Mouse (Mus musculus) intestine, embryonic 16.5 days (tissue): Measurements from ENCODE around the gene Ccdc167. TPM values are rescaled to one million over a fixed set of nuclear protein-coding genes. Genes with fewer than 3 reads are reported as not detected.

Experiments
- ATAC-seq: fragments of 200-750 bp; cut with Nextera tagmentation; 2 replicates; pipeline ENCODE4 v1.8.0; 2017; ENCODE audit warnings: moderate TSS enrichment, moderate library complexity
- H3K27ac ChIP-seq: fragments of 300-500 bp; sonication (generic); 2 replicates; pipeline ENCODE4 v1.5.1; 2014; ENCODE audit warnings: mild to moderate bottlenecking, low read length
- H3K27me3 ChIP-seq: fragments of 300-500 bp; sonication (generic); replicated peaks from 2 replicates; pipeline ENCODE4 v1.6.1; 2014; ENCODE audit warnings: low read length, control low read depth, mixed read lengths; ENCODE audit not compliant: control insufficient read depth, insufficient read depth
- H3K36me3 ChIP-seq: fragments of 300-500 bp; sonication (generic); 2 replicates; pipeline ENCODE4 v1.6.1; 2014; ENCODE audit warnings: low read length, control low read depth; ENCODE audit not compliant: control insufficient read depth, insufficient read depth
- H3K4me1 ChIP-seq: fragments of 300-500 bp; sonication (generic); 2 replicates; pipeline ENCODE4 v1.6.1; 2014; ENCODE audit warnings: low read length, control low read depth, mixed read lengths; ENCODE audit not compliant: control insufficient read depth, insufficient read depth
- H3K4me2 ChIP-seq: fragments of 300-500 bp; sonication (generic); 2 replicates; pipeline ENCODE4 v1.6.1; 2014; ENCODE audit warnings: low read depth, low read length, control low read depth
- H3K4me3 ChIP-seq: fragments of 300-500 bp; sonication (generic); 2 replicates; pipeline ENCODE4 v1.5.1; 2014; ENCODE audit warnings: mild to moderate bottlenecking, low read length
- H3K9ac ChIP-seq: fragments of 300-500 bp; sonication (generic); 2 replicates; pipeline ENCODE4 v1.6.1; 2014; ENCODE audit warnings: low read depth, low read length
- H3K9me3 ChIP-seq: fragments of 300-500 bp; sonication (generic); 2 replicates; pipeline ENCODE4 v1.6.1; 2016; ENCODE audit warnings: low read length, control low read depth; ENCODE audit not compliant: control insufficient read depth
- WGBS: fragments of 180-500 bp; shearing (Covaris S2); extraction: QIAGEN DNeasy Blood & Tissue Kit; methylation state at CpG from one replicate; pipeline ENCODE4 v1.1.7; 2014; 5-methylcytosine and 5-hydroxymethylcytosine counted together
- polyA plus RNA-seq: library from polyadenylated mRNA; unstranded; fragments of >200 nt; fragmentation: Nextera tagmentation; extraction: Ambion mirVana; gene quantifications from 2 replicates; pipeline ENCODE4 v1.2.1, GENCODE M21; 2015

The Ccdc167 gene
- polyA plus RNA-seq, 1 experiment from 2014 or later = 10.2 TPM

GRCm38 (mm10) chr17:29662145-29662544 lies 54.7 kb downstream of the Ccdc167 start:
- Histone ChIP-seq H3K4me2 (no peak overlapping the region), H3K9me3 (no peaks in the 10 kb centered on the region), H3K36me3 (0 out of 2 replicates have a peak, but pooled peaks cover 3% of the 10 kb centered on the region), H3K4me3 (no peak overlapping the region), H3K4me1 (peaks cover 4% of the 10 kb centered on the region; the same call in 1 of the 2 replicates), H3K27me3 (no peaks in the 10 kb centered on the region), H3K9ac (no peak overlapping the region), H3K27ac (no peak overlapping the region)
- WGBS = 85% methylated on average over 6 of the region's 6 CpGs
- ATAC-seq = no peak

DNA sequence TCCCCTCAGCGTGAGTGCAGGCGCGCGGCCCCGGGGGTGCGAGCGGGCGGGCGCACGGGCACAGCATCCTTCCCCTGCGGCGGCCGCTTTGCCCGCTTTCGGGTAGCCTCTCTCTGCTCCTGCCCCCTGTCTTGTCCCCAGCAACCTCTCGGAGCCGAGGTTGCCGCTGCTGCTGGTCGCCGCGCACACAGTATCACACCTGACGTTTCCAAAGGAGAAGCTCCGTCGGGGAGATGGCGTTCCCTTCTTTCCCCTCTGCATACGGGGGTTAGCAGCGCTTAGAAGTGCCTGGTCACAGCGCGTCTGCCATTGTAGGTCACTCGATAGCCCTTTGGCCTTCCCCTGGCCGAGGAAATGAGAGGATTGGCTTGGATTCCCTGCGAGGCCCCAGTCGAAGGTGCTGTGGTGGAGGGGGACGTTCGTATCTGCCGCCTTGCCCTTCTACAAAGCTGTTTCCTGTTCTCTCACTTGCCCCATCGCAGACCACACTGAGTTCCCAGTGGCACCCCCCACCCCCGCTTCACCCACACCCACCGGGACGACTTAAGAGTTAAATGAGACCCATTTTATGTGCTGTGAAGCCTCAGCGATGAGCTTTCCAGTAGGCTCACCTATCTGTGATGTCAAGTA lies 56.0 kb downstream of the Ccdc167 start:
- no peak for ATAC-seq
- Histone ChIP-seq H3K4me1 (peaks cover 4% of the 10 kb centered on the region; the same call in 1 of the 2 replicates), H3K4me3 (peak overlapping the region; percentile 98), H3K27me3 (no peaks in the 10 kb centered on the region), H3K9ac (peak overlapping the region; percentile 97), H3K4me2 (peak overlapping the region; percentile 88), H3K9me3 (no peaks in the 10 kb centered on the region), H3K36me3 (0 out of 2 replicates have a peak, but pooled peaks cover 3% of the 10 kb centered on the region), H3K27ac (peak overlapping the region; percentile 94)
- WGBS = under 1% methylated on average over 36 of the region's 41 CpGs

GRCm38 (mm10) chr17:29660076-29660761 lies 56.6 kb downstream of the Ccdc167 start, which contains the start of gene Cmtr1:
Cmtr1 (plus strand) TSS chr17:29660595.
- Histone ChIP-seq H3K9ac (peak within 1 kb of the TSS; percentile 97), H3K4me3 (peak within 1 kb of the TSS; percentile 98), H3K4me2 (peak within 1 kb of the TSS; percentile 88), H3K4me1 (peaks cover 4% of the 10 kb centered on the region; the same call in 1 of the 2 replicates), H3K27ac (peak within 1 kb of the TSS; percentile 94), H3K27me3 (no peaks in the 10 kb centered on the region), H3K36me3 (0 out of 2 replicates have a peak, but pooled peaks cover 3% of the 10 kb centered on the region), H3K9me3 (no peaks in the 10 kb centered on the region)
- under 1% methylated on average over 41 of the region's 41 CpGs for WGBS
- peak; percentile 99 for ATAC-seq

DNA sequence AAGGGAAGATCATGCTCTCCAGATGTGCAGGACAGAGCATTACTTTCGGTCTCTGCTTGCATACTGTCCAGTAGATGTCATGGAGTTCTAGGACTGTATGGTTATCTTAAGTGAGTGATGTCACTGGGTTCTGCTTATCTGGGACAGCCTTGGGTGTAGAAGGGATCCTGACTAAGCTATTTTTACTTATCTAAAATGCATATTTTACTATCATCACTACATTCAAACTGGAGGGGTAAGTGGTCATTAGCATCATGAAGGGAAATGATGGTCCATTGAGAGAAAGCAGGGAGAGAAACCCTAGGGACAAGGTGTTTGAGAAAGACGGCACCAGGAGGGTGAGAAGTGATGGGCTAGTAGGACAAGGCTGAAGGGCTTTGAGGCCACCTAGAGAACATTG lies 58.6 kb downstream of the Ccdc167 start:
- H3K4me3 ChIP-seq = no peak overlapping the region

GRCm38 (mm10) chr17:29642219-29642618 lies 74.6 kb downstream of the Ccdc167 start:
- Histone ChIP-seq H3K4me1 (no peaks in the 10 kb centered on the region), H3K36me3 (peaks cover 13% of the 10 kb centered on the region)
- WGBS = 61% methylated on average over 3 of the region's 3 CpGs

More for the DNA sequence above, 58.6 kb downstream of the Ccdc167 start:
- 79% methylated on average over 2 of the region's 2 CpGs for WGBS
- H3K27me3 ChIP-seq = no peaks in the 10 kb centered on the region
- no peak for ATAC-seq
- no peak overlapping the region for H3K27ac ChIP-seq
- H3K4me2 ChIP-seq = no peak overlapping the region
- no peak overlapping the region for H3K9ac ChIP-seq
- peaks cover 4% of the 10 kb centered on the region; the same call in 1 of the 2 replicates for H3K4me1 ChIP-seq
- no peaks in the 10 kb centered on the region for H3K9me3 ChIP-seq
- H3K36me3 ChIP-seq = 0 out of 2 replicates have a peak, but pooled peaks cover 3% of the 10 kb centered on the region

DNA sequence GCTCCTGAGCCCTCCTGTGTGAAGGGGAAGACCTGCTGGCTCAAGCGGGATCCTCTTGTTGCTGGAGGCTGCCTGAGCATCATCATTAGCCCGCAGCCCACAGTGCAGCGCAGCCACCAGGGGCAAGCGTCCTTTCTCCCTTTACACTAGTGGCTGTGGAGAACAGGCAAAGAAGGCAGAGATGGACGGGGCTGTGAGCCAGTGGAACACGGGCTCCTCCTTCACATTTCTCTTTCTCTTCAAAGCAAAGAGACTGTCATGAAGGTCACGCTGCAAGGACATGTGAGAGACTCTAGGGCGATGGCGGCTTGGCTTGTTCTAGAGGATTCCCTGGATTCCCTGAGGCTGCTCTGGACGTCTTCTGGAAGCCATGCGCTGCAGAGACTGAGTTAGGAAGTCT lies 75.9 kb downstream of the Ccdc167 start:
- H3K36me3 ChIP-seq = peaks cover 23% of the 10 kb centered on the region
- H3K27me3 ChIP-seq = no peaks in the 10 kb centered on the region
- no peak overlapping the region for H3K4me2 ChIP-seq
- no peak for ATAC-seq
- 93% methylated on average over 11 of the region's 11 CpGs for whole genome bisulfite sequencing
- H3K4me3 ChIP-seq = no peak overlapping the region
- no peak overlapping the region for H3K9ac ChIP-seq
- no peaks in the 10 kb centered on the region for H3K9me3 ChIP-seq
- H3K27ac ChIP-seq = no peak overlapping the region
- no peaks in the 10 kb centered on the region for H3K4me1 ChIP-seq

More at GRCm38 (mm10) chr17:29642219-29642618, 74.6 kb downstream of the Ccdc167 start:
- Histone ChIP-seq H3K4me2 (no peak overlapping the region), H3K9me3 (no peaks in the 10 kb centered on the region), H3K27ac (no peak overlapping the region), H3K27me3 (no peaks in the 10 kb centered on the region), H3K9ac (no peak overlapping the region), H3K4me3 (no peak overlapping the region)
- no peak for ATAC-seq

DNA sequence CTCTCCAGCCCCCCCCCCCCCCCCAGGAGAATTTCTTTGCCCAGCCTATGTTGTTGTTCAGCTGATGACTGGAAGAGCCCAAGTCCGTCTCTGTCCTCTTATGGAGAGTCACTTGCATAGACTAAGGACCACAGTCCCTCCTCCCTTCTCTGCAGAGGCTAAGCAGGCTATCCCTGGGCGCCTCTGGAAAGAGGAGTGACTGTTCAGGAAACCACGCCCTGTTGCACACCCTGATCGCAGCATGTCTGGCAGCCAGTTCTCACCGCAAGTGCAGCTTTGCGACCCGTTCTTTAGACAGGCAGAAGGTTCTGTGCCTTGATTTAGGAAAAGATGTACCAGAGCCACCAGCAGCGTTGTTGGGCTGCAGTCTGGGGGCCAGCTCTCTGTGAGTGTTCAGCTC lies 78.9 kb downstream of the Ccdc167 start:
- 67% methylated on average over 8 of the region's 8 CpGs for WGBS
- Histone ChIP-seq H3K27me3 (no peaks in the 10 kb centered on the region), H3K36me3 (peaks cover 23% of the 10 kb centered on the region)

DNA sequence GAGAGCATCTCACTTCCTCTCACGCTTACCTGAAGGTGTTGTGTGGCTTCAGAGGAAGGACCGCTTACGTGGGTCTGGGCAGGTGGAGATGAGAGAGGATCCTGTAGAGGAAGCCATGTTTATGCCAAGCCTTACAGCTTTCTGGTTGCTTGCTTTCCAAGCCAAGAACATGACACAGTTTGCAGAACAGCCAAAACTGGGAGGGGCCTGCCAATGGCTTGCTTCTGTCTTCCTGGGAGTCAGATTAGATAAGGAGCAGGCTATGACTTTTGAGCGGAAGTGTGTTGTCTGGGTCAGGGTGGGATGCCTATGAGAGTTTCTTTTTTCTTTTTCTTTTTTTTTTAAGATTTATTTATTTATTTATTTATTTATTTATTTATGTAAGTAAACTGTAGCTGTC lies 79.5 kb downstream of the Ccdc167 start:
- H3K4me3 ChIP-seq = no peak overlapping the region
- H3K9me3 ChIP-seq = no peaks in the 10 kb centered on the region
- ATAC-seq = no peak
- no peaks in the 10 kb centered on the region for H3K27me3 ChIP-seq
- no peaks in the 10 kb centered on the region for H3K4me1 ChIP-seq
- H3K4me2 ChIP-seq = no peak overlapping the region
- 87% methylated on average over 4 of the region's 4 CpGs for WGBS
- H3K9ac ChIP-seq = no peak overlapping the region
- H3K27ac ChIP-seq = no peak overlapping the region
- H3K36me3 ChIP-seq = peaks cover 23% of the 10 kb centered on the region

More for the DNA sequence above, 78.9 kb downstream of the Ccdc167 start:
- Histone ChIP-seq H3K27ac (no peak overlapping the region), H3K4me1 (no peaks in the 10 kb centered on the region), H3K9me3 (no peaks in the 10 kb centered on the region), H3K9ac (no peak overlapping the region), H3K4me3 (no peak overlapping the region), H3K4me2 (no peak overlapping the region)
- no peak for ATAC-seq
